Mouse (Mus musculus): Measurements from ENCODE around the gene Ptbp3. TPM values are rescaled to one million over a fixed set of nuclear protein-coding genes. Genes with fewer than 3 reads are reported as not detected.

Gene Ptbp3
- polyA plus RNA-seq, 1 experiment from 2014 or later: 18.5 TPM

Other genes starting within 250 kb of the Ptbp3 start
- 1.1 and 1.4 TPM in 2 replicates for gene Susd1, start 110.7 kb downstream of the Ptbp3 start, polyA plus RNA-seq (2015; fragmentation: Nextera tagmentation; extraction: Ambion mirVana)
- 29.4 and 31.6 TPM in 2 replicates for gene Hsdl2, start 32.2 kb upstream of the Ptbp3 start, polyA plus RNA-seq (2015; fragmentation: Nextera tagmentation; extraction: Ambion mirVana)
- gene E130308A19Rik, start 76.8 kb upstream of the Ptbp3 start, polyA plus RNA-seq (2015; fragmentation: Nextera tagmentation; extraction: Ambion mirVana): 58.4 and 62.6 TPM in 2 replicates

All from midbrain, embryonic 13.5 days (tissue).